Mouse (Mus musculus): Measurements from ENCODE around the gene Fgfr2. TPM values are rescaled to one million over a fixed set of nuclear protein-coding genes. Genes with fewer than 3 reads are reported as not detected.
"Not testable (repeated sequence)": the region's sequence is repeated elsewhere in the genome, so short reads cannot be mapped to it uniquely, and the experiment has no call there.

Gene Fgfr2
- total RNA-seq, 2 experiments from 2014 or later = 44.0 to 52.8 TPM

- DNase-seq (ENCODE audit: low spot score in 2 of 2) = no peak
Observed at GRCm38 (mm10) chr7:131427331-131427730, 1695.8 kb downstream of the Fgfr2 start.

GRCm38 (mm10) chr7:131424912-131425311, 1698.2 kb downstream of the Fgfr2 start:
- DNase-seq (ENCODE audit: low spot score in 2 of 2) = no peak

DNA sequence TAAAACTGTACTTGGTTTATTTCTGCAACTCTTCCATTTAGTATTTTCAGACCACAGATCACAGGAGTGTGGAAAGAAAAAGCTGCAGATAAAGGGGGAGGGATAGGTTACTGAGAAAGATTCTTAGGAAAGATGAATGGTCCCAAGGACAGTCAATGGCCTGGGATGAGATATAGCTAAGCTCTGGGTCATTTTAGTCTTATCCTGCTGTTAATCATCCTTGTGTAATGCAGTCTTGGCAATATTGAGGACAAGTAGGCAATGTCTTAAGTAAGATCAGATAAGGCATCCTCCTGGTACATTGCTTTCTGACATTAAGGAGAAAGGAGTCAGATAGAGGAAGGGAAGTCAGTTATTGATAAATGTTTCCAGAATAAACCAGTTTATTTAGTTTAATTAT, 1705.5 kb downstream of the Fgfr2 start:
- DNase-seq (ENCODE audit: low spot score in 2 of 2) = no peak

DNA sequence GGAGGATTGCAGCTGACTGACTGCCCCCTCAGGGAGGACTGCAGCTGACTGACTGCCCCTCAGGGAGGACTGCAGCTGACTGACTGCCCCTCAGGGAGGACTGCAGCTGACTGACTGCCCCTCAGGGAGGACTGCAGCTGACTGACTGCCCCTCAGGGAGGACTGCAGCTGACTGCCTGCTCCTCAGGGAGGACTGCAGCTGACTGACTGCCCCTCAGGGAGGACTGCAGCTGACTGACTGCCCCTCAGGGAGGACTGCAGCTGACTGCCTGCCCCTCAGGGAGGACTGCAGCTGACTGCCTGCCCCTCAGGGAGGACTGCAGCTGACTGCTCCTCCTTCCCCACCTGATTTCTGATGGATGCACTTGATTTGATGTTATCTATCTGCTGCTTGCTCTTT, 1706.4 kb downstream of the Fgfr2 start:
- DNase-seq (ENCODE audit: low spot score in 2 of 2) = not testable (repeated sequence)

GRCm38 (mm10) chr7:131411941-131412270, 1711.2 kb downstream of the Fgfr2 start:
- no peak for DNase-seq (ENCODE audit: low spot score in 2 of 2)

GRCm38 (mm10) chr7:131411221-131411940, 1711.8 kb downstream of the Fgfr2 start:
- no peak for DNase-seq (ENCODE audit: low spot score in 2 of 2)

GRCm38 (mm10) chr7:131410416-131411058, 1712.6 kb downstream of the Fgfr2 start, which contains the start of the genes Ikzf5 and Acadsb:
TSS of gene Ikzf5 (minus strand) at chr7:131410521.
TSS of gene Acadsb (plus strand) at chr7:131410601.
- DNase-seq (ENCODE audit: low spot score in 2 of 2) = peak; percentile 99 to 100

- peak in 1 of 2 experiments; percentile 48 for DNase-seq (ENCODE audit: low spot score in 2 of 2)
Observed at GRCm38 (mm10) chr7:131409988-131410385, 1713.2 kb downstream of the Fgfr2 start.

GRCm38 (mm10) chr7:131409321-131409987, 1713.7 kb downstream of the Fgfr2 start:
- no peak for DNase-seq (ENCODE audit: low spot score in 2 of 2)

DNA sequence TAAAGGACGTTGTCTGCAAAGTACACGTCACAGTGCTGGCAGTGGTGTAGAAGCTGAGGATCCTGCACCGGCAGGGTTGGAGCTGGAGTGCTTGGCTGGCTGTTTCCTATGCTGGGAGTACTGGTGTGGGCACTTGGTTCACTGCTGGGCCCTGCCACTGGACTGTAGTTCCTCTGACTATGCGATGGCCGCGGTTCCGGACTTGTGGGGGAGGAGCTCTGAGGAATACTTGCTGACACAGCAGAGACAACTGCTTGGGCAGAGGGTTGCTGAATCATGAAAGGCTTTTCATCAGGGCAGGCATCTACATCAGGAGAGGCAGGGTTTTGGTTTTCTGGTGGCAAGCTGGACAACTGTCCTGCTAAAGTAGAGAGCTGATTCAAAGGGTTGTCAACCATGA, 1731.4 kb downstream of the Fgfr2 start:
- DNase-seq (ENCODE audit: low spot score in 2 of 2) = not testable (repeated sequence)

- no peak for DNase-seq (ENCODE audit: low spot score in 2 of 2)
Observed at GRCm38 (mm10) chr7:131371880-131372651, 1751.1 kb downstream of the Fgfr2 start.

DNA sequence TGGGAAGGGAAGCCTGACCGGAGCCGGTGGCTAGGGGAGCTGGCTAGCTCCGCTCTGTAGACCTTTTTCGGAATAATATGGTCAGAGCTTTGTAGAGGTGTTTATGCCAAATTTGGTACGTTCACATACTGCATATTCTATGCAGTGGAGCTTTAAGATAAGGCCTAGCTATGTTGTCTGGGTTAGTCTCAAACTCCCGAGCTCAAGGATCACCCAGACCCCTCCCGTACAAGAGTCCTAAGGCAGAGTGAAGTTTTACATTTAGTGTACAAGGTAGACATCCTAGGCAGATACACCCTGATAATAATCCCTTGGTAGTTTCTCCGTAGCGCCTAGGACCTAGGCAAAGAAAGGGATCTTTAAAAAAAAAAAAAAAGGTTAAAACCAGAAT, 1751.7 kb downstream of the Fgfr2 start:
- DNase-seq (ENCODE audit: low spot score in 2 of 2) = no peak

DNA sequence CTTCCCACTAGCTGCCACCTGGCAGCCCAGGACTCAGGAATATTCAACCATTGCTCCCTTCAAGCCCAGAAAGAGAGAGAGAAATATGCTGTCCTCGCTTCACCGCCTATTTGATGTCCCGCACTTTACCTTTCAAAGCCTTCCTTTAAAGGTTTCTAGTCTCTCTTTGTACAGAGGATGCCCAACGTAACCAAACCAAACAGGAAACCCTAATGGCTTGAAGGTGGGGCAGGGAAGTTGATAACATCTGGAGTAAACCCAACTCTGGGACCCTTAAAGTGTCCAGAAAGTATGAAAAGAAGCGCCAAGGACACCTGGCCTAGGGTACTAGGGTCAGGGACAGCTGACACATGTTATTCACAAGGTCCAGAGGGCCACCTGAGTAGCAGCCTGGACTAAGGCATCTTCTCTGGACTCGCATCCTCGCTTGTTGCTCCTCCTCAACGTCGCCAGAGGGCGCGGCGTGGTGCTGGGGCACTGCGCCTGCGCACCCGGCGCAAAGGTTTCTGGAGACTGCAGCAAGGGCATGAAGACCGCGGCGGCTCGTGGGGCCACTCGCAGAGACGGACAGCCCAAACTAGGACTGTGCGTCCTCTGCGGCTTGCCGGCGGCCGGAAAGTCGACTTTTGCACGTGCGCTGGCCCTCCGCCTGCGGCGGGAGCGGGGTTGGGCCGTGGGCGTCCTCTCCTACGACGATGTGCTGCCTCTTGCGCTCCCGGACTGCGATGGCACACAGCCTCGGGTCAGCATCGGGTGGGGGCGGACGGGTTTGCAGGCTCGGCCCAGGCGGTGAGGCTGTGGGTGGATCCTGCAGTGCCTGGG, 1752.3 kb downstream of the Fgfr2 start, which contains the start of gene Pstk:
TSS of gene Pstk (plus strand) at position 494 of the 822 bp plus-strand sequence.
- peak; percentile 87 to 93 for DNase-seq (ENCODE audit: low spot score in 2 of 2)

DNA sequence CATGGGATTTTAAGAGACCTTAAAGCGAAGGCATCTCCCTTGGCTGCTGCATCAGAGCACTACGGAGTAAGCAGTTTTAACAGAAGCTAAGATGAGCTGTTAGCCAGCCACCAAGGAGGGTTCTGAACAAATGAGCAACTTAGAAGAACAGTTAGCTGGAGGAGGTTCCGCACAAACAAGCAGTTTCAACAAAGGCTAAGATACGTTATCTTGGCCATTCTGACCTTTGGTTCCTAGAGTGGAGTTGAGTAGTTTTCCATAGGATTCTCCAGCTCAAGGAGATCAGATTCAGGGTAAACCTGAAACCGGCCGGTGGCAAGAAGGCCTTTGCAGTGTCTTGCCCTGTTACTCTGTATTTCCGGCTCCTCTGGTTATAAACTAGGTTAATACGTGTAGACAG, 1759.0 kb downstream of the Fgfr2 start:
- no peak for DNase-seq (ENCODE audit: low spot score in 2 of 2)

DNA sequence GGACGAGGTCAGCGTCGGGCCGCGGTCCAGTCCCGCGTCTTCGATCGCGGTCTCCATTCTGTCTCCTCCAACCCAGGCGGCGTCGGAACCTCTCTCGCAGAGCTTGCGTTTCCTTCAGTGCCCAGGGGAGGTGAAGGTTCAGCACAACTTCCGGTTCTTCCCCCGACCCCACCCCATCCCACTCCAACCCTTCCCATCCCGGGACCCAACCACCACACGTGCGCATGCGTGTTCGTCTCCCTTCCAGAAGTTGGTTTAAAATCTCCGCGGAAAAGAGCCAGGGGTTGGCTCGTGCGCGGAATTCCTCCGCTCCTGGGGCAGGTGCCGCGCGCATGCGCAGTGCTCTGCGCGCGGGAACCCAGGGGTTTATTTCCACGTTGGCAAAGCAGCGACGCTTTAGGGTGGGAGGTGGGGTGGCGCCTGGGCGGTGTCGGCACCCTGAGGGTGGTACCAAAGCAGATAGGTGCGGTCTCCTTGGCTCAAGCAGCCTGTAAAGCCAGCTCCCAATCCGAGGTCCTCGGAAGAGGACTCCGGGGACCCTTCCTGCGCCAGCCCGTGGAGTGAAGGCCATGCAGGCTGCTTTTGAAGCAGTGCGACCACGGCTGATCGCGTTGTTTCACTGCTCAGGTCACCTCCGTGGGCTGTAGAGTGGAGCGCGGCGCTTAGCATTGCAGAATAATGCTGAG, 1760.4 kb downstream of the Fgfr2 start, which contains the start of gene 2310057M21Rik:
TSS of gene 2310057M21Rik (minus strand) at position 145 of the 686 bp plus-strand sequence.
- DNase-seq (ENCODE audit: low spot score in 2 of 2) = peak; percentile 91 to 94

- no peak for DNase-seq (ENCODE audit: low spot score in 2 of 2)
Observed at GRCm38 (mm10) chr7:131362269-131362614, 1760.9 kb downstream of the Fgfr2 start.

DNA sequence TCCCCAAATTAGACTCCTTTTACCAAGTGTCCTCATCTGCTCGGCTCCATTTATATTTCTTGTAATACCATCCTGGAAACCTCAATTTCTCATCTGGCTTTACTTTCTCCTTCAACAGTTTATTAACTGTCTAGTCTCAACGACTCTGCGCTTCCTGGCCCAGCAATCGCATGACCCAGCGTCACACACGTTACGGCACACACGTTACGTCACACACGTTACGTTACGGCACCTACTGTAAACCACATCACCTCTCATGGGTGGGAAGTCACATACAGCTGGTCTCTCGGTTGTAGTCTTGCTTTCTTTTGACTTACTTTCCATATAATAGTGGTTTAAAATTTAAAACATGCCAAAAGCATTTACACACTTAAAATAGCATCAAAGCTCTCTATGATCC, 1767.0 kb downstream of the Fgfr2 start:
- no peak for DNase-seq (ENCODE audit: low spot score in 2 of 2)

DNA sequence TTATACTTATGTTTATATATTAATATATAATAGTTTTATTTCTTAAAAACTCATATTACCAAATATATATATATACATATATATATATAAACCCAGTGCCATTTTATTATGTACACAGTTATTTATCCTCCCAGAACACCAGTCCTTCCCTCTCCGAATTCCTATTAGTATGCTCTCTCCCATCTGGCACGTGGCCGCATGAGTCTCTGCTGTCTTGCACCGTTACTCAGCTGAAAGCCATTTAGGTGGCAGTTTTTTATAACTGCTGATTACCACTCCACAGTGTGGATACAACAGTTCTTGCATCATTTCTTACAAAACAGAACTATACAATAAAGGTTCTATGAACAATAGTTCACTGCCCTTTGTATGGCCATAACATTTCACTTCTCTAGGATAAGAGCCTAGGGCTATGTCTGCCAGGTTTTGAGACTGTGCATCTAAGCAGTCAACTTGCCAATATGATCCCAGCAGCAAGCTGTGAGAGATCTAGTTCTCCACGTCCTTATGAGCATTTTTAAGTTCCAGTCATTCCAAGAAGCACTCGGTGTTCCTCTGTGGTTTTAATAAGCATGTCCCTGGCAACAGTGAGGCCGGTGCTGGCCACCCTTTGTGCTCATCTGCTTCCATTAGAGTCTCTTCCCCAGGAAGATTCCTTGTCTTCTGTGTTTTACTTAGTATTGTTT, 1777.2 kb downstream of the Fgfr2 start:
- DNase-seq (ENCODE audit: low spot score in 2 of 2) = no peak

DNA sequence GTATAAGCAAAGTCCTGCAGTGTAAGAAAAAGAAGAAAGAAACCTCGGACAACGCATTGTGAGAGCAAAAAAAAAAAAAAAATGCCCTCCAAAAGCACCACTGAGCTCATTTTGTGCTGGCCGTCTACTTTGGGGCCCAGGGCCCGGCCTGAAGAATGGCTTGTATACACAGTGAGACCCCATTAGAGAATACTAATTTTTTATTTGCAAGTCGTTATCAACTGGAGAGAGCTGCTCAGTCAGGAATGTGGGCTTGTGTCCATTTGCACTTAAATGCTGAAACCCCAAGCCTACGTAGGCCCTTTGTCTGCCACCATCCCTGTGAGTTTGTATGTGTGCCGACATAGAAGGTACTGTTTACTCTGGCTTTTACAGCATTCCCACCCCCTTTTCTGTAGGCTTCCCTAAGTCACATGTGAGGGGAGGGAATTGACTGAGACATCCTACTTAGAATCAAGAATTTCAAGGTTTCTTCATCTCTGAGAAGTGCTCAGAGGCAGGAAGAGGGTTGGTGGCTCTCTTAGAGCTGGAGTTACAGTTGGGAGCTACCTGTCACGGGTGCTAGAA, 1785.6 kb downstream of the Fgfr2 start:
- DNase-seq (ENCODE audit: low spot score in 2 of 2) = no peak

All from left cerebral cortex, adult 18-20 months (tissue).